Mouse (Mus musculus) forebrain, embryonic 13.5 days (tissue): Measurements from ENCODE around the gene Tnfsf14. TPM values are rescaled to one million over a fixed set of nuclear protein-coding genes. Genes with fewer than 3 reads are reported as not detected.
A peak's percentile ranks its signal among the peaks of the same experiment; 100 is the strongest.

ENCODE experiments used
- ATAC-seq: fragments of 200-750 bp; cut with Nextera tagmentation; 2 replicates; pipeline ENCODE4 v1.8.0; 2017
- H3K27ac ChIP-seq: fragments of 300-500 bp; sonication (generic); 2 replicates; pipeline ENCODE4 v1.5.1; 2015; ENCODE audit warnings: inconsistent platforms, mild to moderate bottlenecking, moderate library complexity
- H3K27me3 ChIP-seq: fragments of 300-500 bp; sonication (generic); 2 replicates; pipeline ENCODE4 v1.6.1; 2015; ENCODE audit warnings: mild to moderate bottlenecking, inconsistent platforms
- H3K36me3 ChIP-seq: fragments of 300-500 bp; sonication (generic); 2 replicates; pipeline ENCODE4 v1.6.1; 2015; ENCODE audit warnings: mild to moderate bottlenecking, inconsistent platforms; ENCODE audit not compliant: poor library complexity, severe bottlenecking
- H3K4me1 ChIP-seq: fragments of 300-500 bp; sonication (generic); 2 replicates; pipeline ENCODE4 v1.6.1; 2015; ENCODE audit warnings: inconsistent platforms
- H3K4me2 ChIP-seq: fragments of 300-500 bp; sonication (generic); 2 replicates; pipeline ENCODE4 v1.6.1; 2015; ENCODE audit warnings: inconsistent platforms, mild to moderate bottlenecking, moderate library complexity
- H3K4me3 ChIP-seq: fragments of 300-500 bp; sonication (generic); 2 replicates; pipeline ENCODE4 v1.5.1; 2015; ENCODE audit warnings: mild to moderate bottlenecking, inconsistent platforms
- H3K9ac ChIP-seq: fragments of 300-500 bp; sonication (generic); 2 replicates; pipeline ENCODE4 v1.6.1; 2015; ENCODE audit warnings: mild to moderate bottlenecking, inconsistent platforms
- H3K9me3 ChIP-seq: fragments of 300-500 bp; sonication (generic); replicated peaks from 2 replicates; pipeline ENCODE4 v1.6.1; 2016; ENCODE audit warnings: inconsistent platforms
- WGBS: fragments of 180-500 bp; shearing (Covaris S2); methylation state at CpG from one replicate; pipeline ENCODE4 v1.1.7; 2015; 5-methylcytosine and 5-hydroxymethylcytosine counted together
- microRNA-seq: library from miRNA; unstranded; fragments of <30 nt; microRNA quantifications from one replicate; pipeline ENCODE4, GENCODE M21; 2016
- polyA plus RNA-seq: library from polyadenylated mRNA; unstranded; fragments of >200 nt; fragmentation: Nextera tagmentation; extraction: Ambion mirVana; gene quantifications from 2 replicates; pipeline ENCODE4 v1.2.1, GENCODE M21; 2015

Tnfsf14 gene
- polyA plus RNA-seq, 1 experiment from 2014 or later = not detected

- Histone ChIP-seq H3K27me3 (peaks cover 31% of the 10 kb centered on the region), H3K9ac (no peak overlapping the region), H3K27ac (no peak overlapping the region), H3K36me3 (no peaks in the 10 kb centered on the region), H3K9me3 (no peaks in the 10 kb centered on the region; the same call in 1 of the 2 replicates), H3K4me2 (no peak overlapping the region), H3K4me1 (peaks cover 4% of the 10 kb centered on the region), H3K4me3 (no peak overlapping the region)
- no peak for ATAC-seq
- 90% methylated on average over 6 of the region's 6 CpGs for WGBS
These were observed 41.0 kb downstream of the Tnfsf14 start for GRCm38 (mm10) chr17:57153006-57153405.

- peak within 1 kb of the TSS; percentile 62 for H3K4me2 ChIP-seq
- WGBS = 3% methylated on average over 39 of the region's 39 CpGs
- H3K36me3 ChIP-seq = no peaks in the 10 kb centered on the region
- no peak for ATAC-seq
- H3K4me3 ChIP-seq = peak within 1 kb of the TSS; percentile 35
- peaks cover 4% of the 10 kb centered on the region for H3K4me1 ChIP-seq
- H3K27me3 ChIP-seq = peaks cover 47% of the 10 kb centered on the region
- peak within 1 kb of the TSS; percentile 53 for H3K9ac ChIP-seq
- H3K9me3 ChIP-seq = no peaks in the 10 kb centered on the region; the same call in 1 of the 2 replicates
- H3K27ac ChIP-seq = no peak within 1 kb of the TSS
These were observed 44.8 kb downstream of the Tnfsf14 start, which contains the start of gene Cd70 for GRCm38 (mm10) chr17:57148994-57149803. Gene Cd70 (minus strand): TSS chr17:57149777.

GRCm38 (mm10) chr17:57148343-57148742 lies 45.6 kb downstream of the Tnfsf14 start:
- WGBS = 63% methylated on average over 4 of the region's 4 CpGs
- ATAC-seq = no peak
- H3K27me3 ChIP-seq = peaks cover 47% of the 10 kb centered on the region
- H3K27ac ChIP-seq = no peak overlapping the region
- peaks cover 4% of the 10 kb centered on the region for H3K4me1 ChIP-seq
- no peak overlapping the region for H3K9ac ChIP-seq
- no peak overlapping the region for H3K4me3 ChIP-seq
- no peak overlapping the region for H3K4me2 ChIP-seq
- H3K36me3 ChIP-seq = no peaks in the 10 kb centered on the region
- no peaks in the 10 kb centered on the region; the same call in 1 of the 2 replicates for H3K9me3 ChIP-seq

GRCm38 (mm10) chr17:57145115-57145514 lies 48.9 kb downstream of the Tnfsf14 start:
- Histone ChIP-seq H3K4me2 (no peak overlapping the region), H3K4me1 (peaks cover 4% of the 10 kb centered on the region), H3K4me3 (no peak overlapping the region), H3K27me3 (peaks cover 37% of the 10 kb centered on the region), H3K36me3 (no peaks in the 10 kb centered on the region), H3K9ac (no peak overlapping the region), H3K27ac (no peak overlapping the region), H3K9me3 (no peaks in the 10 kb centered on the region)
- no peak for ATAC-seq
- 62% methylated on average over 1 of the region's 1 CpGs for whole genome bisulfite sequencing

- no peak for ATAC-seq
- Histone ChIP-seq H3K9me3 (no peaks in the 10 kb centered on the region), H3K4me2 (no peak overlapping the region), H3K27ac (no peak overlapping the region), H3K27me3 (peaks cover 23% of the 10 kb centered on the region), H3K4me1 (no peaks in the 10 kb centered on the region), H3K4me3 (no peak overlapping the region), H3K9ac (no peak overlapping the region), H3K36me3 (no peaks in the 10 kb centered on the region)
- 89% methylated on average over 3 of the region's 3 CpGs for WGBS
These were observed 50.3 kb downstream of the Tnfsf14 start for GRCm38 (mm10) chr17:57143704-57144103.

- Histone ChIP-seq H3K4me1 (no peaks in the 10 kb centered on the region), H3K9me3 (no peaks in the 10 kb centered on the region), H3K27ac (no peak overlapping the region), H3K36me3 (no peaks in the 10 kb centered on the region), H3K4me2 (no peak overlapping the region), H3K4me3 (no peak overlapping the region), H3K9ac (no peak overlapping the region), H3K27me3 (no peaks in the 10 kb centered on the region)
- ATAC-seq = no peak
- WGBS = 91% methylated on average over 3 of the region's 3 CpGs
These were observed 54.3 kb downstream of the Tnfsf14 start for GRCm38 (mm10) chr17:57139708-57140107.

Small RNAs within 50 kb of the gene (microRNA-seq; reads per million reads assigned to microRNA genes)
- not detected for gene Mir6978

Other genes with a start within 250 kb of the Tnfsf14 start
- gene Acer1, start 212.1 kb downstream of the Tnfsf14 start, polyA plus RNA-seq = not detected in 2 replicates
- gene Clpp, start 203.9 kb downstream of the Tnfsf14 start, polyA plus RNA-seq = 171 and 183 TPM in 2 replicates
- 41.0 and 41.2 TPM in 2 replicates for gene Alkbh7, start 196.8 kb downstream of the Tnfsf14 start, polyA plus RNA-seq
- 0.43 TPM in 1 of 2 replicates, not detected in the other for gene Pspn, start 194.2 kb downstream of the Tnfsf14 start, polyA plus RNA-seq
- gene Gtf2f1, start 182.9 kb downstream of the Tnfsf14 start, polyA plus RNA-seq = 77.6 and 85.6 TPM in 2 replicates
- 0.52 and 0.54 TPM in 2 replicates for gene Gm17949, start 182.7 kb downstream of the Tnfsf14 start, polyA plus RNA-seq
- gene Khsrp, start 162.7 kb downstream of the Tnfsf14 start, polyA plus RNA-seq = 36.4 and 39.1 TPM in 2 replicates
- gene Slc25a41, start 152.5 kb downstream of the Tnfsf14 start, polyA plus RNA-seq = not detected in 2 replicates
- gene Crb3, start 135.1 kb downstream of the Tnfsf14 start, polyA plus RNA-seq = 0.68 and 2.1 TPM in 2 replicates
- gene Slc25a23, start 134.3 kb downstream of the Tnfsf14 start, polyA plus RNA-seq = 18.8 and 21.6 TPM in 2 replicates
- 4.7 and 4.8 TPM in 2 replicates for gene Dennd1c, start 115.7 kb downstream of the Tnfsf14 start, polyA plus RNA-seq
- gene Tubb4a, start 106.4 kb downstream of the Tnfsf14 start, polyA plus RNA-seq = 148 and 161 TPM in 2 replicates
- gene Tnfsf9, start 88.9 kb downstream of the Tnfsf14 start, polyA plus RNA-seq = 9.2 and 9.7 TPM in 2 replicates
- not detected in 2 replicates for gene Cd70, start 44.4 kb downstream of the Tnfsf14 start, polyA plus RNA-seq
- 0.18 and 0.53 TPM in 2 replicates for gene C3, start 34.0 kb upstream of the Tnfsf14 start, polyA plus RNA-seq
- gene Gpr108, start 54.3 kb upstream of the Tnfsf14 start, polyA plus RNA-seq = 17.8 and 20.7 TPM in 2 replicates
- gene Trip10, start 55.3 kb upstream of the Tnfsf14 start, polyA plus RNA-seq = 18.7 and 21.7 TPM in 2 replicates
- 0.61 and 0.82 TPM in 2 replicates for gene Vav1, start 84.9 kb upstream of the Tnfsf14 start, polyA plus RNA-seq
- 1.6 and 1.8 TPM in 2 replicates for gene Adgre1, start 164.5 kb upstream of the Tnfsf14 start, polyA plus RNA-seq